Mouse (Mus musculus): ENCODE data around the gene Pxmp2.

DNA sequence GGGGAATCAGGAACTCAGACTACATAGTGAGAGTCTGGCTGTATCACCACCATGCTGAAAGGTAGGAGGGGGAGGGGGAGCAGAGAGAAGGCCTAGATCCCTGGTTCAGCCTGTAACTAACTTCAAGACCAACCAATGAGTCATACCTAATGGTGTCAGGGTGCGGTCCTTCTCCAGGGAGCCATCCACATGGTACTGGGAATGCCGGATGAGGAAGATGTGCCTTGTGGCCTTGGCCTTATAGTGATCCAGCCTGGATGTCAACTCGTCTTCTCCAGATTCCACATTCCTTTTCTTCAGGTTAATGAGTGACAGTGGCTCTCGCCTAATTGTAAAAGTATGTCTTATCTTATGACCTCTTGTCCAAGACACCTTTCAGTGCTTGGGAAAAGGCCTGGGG, 19.0 kb downstream of the Pxmp2 start:
- no peak for TF ChIP-seq ZNF384 (IDR thresholded peaks at IDR 0.05; ENCODE audit: low read depth, low read length)
- TF ChIP-seq CHD2 (IDR thresholded peaks at IDR 0.05; ENCODE audit: low read depth, low read length): no peak
- TF ChIP-seq ZC3H11A (IDR thresholded peaks at IDR 0.05; ENCODE audit: borderline replicate concordance, low read depth, low read length): no peak
- TF ChIP-seq HCFC1 (IDR thresholded peaks at IDR 0.05; ENCODE audit: borderline replicate concordance, insufficient read depth, low read length): no peak

Data from ES-E14 (cell line).